Mouse (Mus musculus): ENCODE measurements at regions not wholly inside any gene's neighbourhood (a gene's known extent, or its start where the extent isn't known, plus 50 kb on each side); places are given as distances from the start of the nearest gene placed in this dataset.

- TF ChIP-seq E2F4 (IDR thresholded peaks at IDR 0.05; ENCODE audit: insufficient replicate concordance, low read depth, low read length) = no peak
- no peak for TF ChIP-seq CHD2 (IDR thresholded peaks at IDR 0.05; ENCODE audit: low read length)
- no peak for TF ChIP-seq CHD1 (IDR thresholded peaks at IDR 0.05; ENCODE audit: low read depth, low read length)
- TF ChIP-seq SIN3A (IDR thresholded peaks at IDR 0.05; ENCODE audit: low read length) = no peak
- no peak for TF ChIP-seq EP300 (IDR thresholded peaks at IDR 0.05; ENCODE audit: low read length)
- TF ChIP-seq GABPA (IDR thresholded peaks at IDR 0.05; ENCODE audit: insufficient replicate concordance, low read depth, low read length) = no peak
- TF ChIP-seq MAZ (IDR thresholded peaks at IDR 0.05; ENCODE audit: low read depth, low read length) = no peak
- TF ChIP-seq CTCF (conservative IDR thresholded peaks at IDR 0.05 in 1 of 2, IDR thresholded peaks at IDR 0.05 in 1 of 2; ENCODE audit: low read depth in 2 of 2, low read length in 2 of 2) = no peak
- TF ChIP-seq ZC3H11A (IDR thresholded peaks at IDR 0.05; ENCODE audit: low read depth, low read length) = no peak
- no peak for TF ChIP-seq ETS1 (conservative IDR thresholded peaks at IDR 0.05; ENCODE audit: low read depth, low read length)
- no peak; the same call in 1 of the 2 replicates for TF ChIP-seq SMC3 (IDR thresholded peaks at IDR 0.05; ENCODE audit: low read depth, low read length)
- no peak for TF ChIP-seq PAX5 (IDR thresholded peaks at IDR 0.05; ENCODE audit: low read length)
- TF ChIP-seq IRF4 (IDR thresholded peaks at IDR 0.05; ENCODE audit: low read depth, low read length) = no peak
- TF ChIP-seq NRF1 (IDR thresholded peaks at IDR 0.05; ENCODE audit: low read depth, low read length) = peak; percentile 69
These were observed 234.4 kb downstream of the Opa1 start for GRCm38 (mm10) chr16:29813411-29814038.

Measured in CH12.LX (cell line).